Mouse (Mus musculus) intestine, embryonic 16.5 days (tissue): ENCODE data around the gene Ugt1a1. TPM values are rescaled to one million over a fixed set of nuclear protein-coding genes. Genes with fewer than 3 reads are reported as not detected.

ENCODE experiments used
- ATAC-seq: fragments of 200-750 bp; cut with Nextera tagmentation; 2 replicates; pipeline ENCODE4 v1.8.0; 2017; ENCODE audit warnings: moderate TSS enrichment, moderate library complexity
- H3K27ac ChIP-seq: fragments of 300-500 bp; sonication (generic); 2 replicates; pipeline ENCODE4 v1.5.1; 2014; ENCODE audit warnings: mild to moderate bottlenecking, low read length
- H3K27me3 ChIP-seq: fragments of 300-500 bp; sonication (generic); replicated peaks from 2 replicates; pipeline ENCODE4 v1.6.1; 2014; ENCODE audit warnings: low read length, control low read depth, mixed read lengths; ENCODE audit not compliant: control insufficient read depth, insufficient read depth
- H3K36me3 ChIP-seq: fragments of 300-500 bp; sonication (generic); 2 replicates; pipeline ENCODE4 v1.6.1; 2014; ENCODE audit warnings: low read length, control low read depth; ENCODE audit not compliant: control insufficient read depth, insufficient read depth
- H3K4me1 ChIP-seq: fragments of 300-500 bp; sonication (generic); 2 replicates; pipeline ENCODE4 v1.6.1; 2014; ENCODE audit warnings: low read length, control low read depth, mixed read lengths; ENCODE audit not compliant: control insufficient read depth, insufficient read depth
- H3K4me2 ChIP-seq: fragments of 300-500 bp; sonication (generic); 2 replicates; pipeline ENCODE4 v1.6.1; 2014; ENCODE audit warnings: low read depth, low read length, control low read depth
- H3K4me3 ChIP-seq: fragments of 300-500 bp; sonication (generic); 2 replicates; pipeline ENCODE4 v1.5.1; 2014; ENCODE audit warnings: mild to moderate bottlenecking, low read length
- H3K9ac ChIP-seq: fragments of 300-500 bp; sonication (generic); 2 replicates; pipeline ENCODE4 v1.6.1; 2014; ENCODE audit warnings: low read depth, low read length
- H3K9me3 ChIP-seq: fragments of 300-500 bp; sonication (generic); 2 replicates; pipeline ENCODE4 v1.6.1; 2016; ENCODE audit warnings: low read length, control low read depth; ENCODE audit not compliant: control insufficient read depth
- WGBS: fragments of 180-500 bp; shearing (Covaris S2); extraction: QIAGEN DNeasy Blood & Tissue Kit; methylation state at CpG from one replicate; pipeline ENCODE4 v1.1.7; 2014; 5-methylcytosine and 5-hydroxymethylcytosine counted together
- polyA plus RNA-seq: library from polyadenylated mRNA; unstranded; fragments of >200 nt; fragmentation: Nextera tagmentation; extraction: Ambion mirVana; gene quantifications from 2 replicates; pipeline ENCODE4 v1.2.1, GENCODE M21; 2015

The Ugt1a1 gene
- polyA plus RNA-seq, 1 experiment from 2014 or later = 55.9 TPM

DNA sequence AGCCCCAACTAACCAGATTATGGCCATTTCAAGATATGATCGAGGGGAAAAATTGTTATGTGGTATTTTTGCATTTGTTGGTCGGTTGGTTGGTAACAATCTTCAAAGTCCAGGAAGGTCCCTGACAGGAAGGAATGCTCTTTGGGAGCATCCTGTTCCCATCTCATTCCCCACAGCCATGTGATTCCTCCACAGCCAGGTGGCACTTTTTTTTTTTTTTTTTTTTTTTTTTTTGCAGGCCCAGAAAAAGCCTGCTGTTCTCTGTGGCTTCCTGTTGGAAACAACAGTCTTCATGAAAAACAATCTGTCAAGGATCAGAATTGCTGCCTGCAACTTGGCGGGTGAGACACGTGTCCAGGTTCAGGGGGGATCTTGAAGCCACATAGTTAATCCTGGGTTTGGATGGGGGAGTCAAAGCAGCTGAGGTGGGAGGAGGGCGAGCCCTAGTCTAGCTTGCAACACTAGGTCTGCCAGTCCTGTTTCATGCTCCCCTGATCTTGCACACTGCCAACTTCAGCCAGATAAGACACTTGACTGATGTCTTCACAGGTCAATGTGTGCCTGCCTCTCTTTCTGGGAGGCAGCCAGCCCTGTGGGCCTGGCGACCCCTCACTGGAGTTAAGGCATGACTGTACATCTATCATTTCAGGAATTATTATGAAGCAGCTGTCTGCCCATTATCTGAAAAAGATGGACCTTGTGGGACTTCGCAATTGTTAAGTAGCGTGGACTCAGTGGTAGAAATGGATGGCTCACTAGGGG is 47.3 kb downstream of the Ugt1a1 start:
- Histone ChIP-seq H3K36me3 (peaks cover 34% of the 10 kb centered on the region), H3K27ac (no peak overlapping the region)
- 0 out of 2 replicates have a peak, but pooled peaks have one; percentile 1 for ATAC-seq

GRCm38 (mm10) chr1:88259643-88260024 is 47.9 kb downstream of the Ugt1a1 start:
- 77% methylated on average over 4 of the region's 4 CpGs for WGBS
- Histone ChIP-seq H3K4me3 (no peak overlapping the region), H3K27me3 (no peaks in the 10 kb centered on the region), H3K4me2 (no peak overlapping the region), H3K9me3 (peaks cover 10% of the 10 kb centered on the region; the same call in 1 of the 2 replicates), H3K4me1 (0 out of 2 replicates have a peak, but pooled peaks cover 10% of the 10 kb centered on the region), H3K9ac (no peak overlapping the region), H3K36me3 (peaks cover 39% of the 10 kb centered on the region), H3K27ac (no peak overlapping the region)
- ATAC-seq = peak; percentile 11

More for the DNA sequence above, 47.3 kb downstream of the Ugt1a1 start:
- 72% methylated on average over 8 of the region's 8 CpGs for WGBS
- Histone ChIP-seq H3K4me2 (no peak overlapping the region), H3K9ac (no peak overlapping the region), H3K4me1 (0 out of 2 replicates have a peak, but pooled peaks cover 10% of the 10 kb centered on the region), H3K27me3 (no peaks in the 10 kb centered on the region), H3K9me3 (peaks cover 10% of the 10 kb centered on the region; the same call in 1 of the 2 replicates), H3K4me3 (no peak overlapping the region)

- peaks cover 44% of the 10 kb centered on the region for H3K36me3 ChIP-seq
- ATAC-seq = peak; percentile 66
- H3K27me3 ChIP-seq = no peaks in the 10 kb centered on the region
- H3K27ac ChIP-seq = no peak overlapping the region
- H3K4me2 ChIP-seq = no peak overlapping the region
- peaks cover 10% of the 10 kb centered on the region; the same call in 1 of the 2 replicates for H3K9me3 ChIP-seq
- H3K4me3 ChIP-seq = no peak overlapping the region
- whole genome bisulfite sequencing = 76% methylated on average over 6 of the region's 6 CpGs
- no peak overlapping the region for H3K9ac ChIP-seq
- H3K4me1 ChIP-seq = 0 out of 2 replicates have a peak, but pooled peaks cover 10% of the 10 kb centered on the region
Measured at GRCm38 (mm10) chr1:88260114-88260513, 48.4 kb downstream of the Ugt1a1 start.

DNA sequence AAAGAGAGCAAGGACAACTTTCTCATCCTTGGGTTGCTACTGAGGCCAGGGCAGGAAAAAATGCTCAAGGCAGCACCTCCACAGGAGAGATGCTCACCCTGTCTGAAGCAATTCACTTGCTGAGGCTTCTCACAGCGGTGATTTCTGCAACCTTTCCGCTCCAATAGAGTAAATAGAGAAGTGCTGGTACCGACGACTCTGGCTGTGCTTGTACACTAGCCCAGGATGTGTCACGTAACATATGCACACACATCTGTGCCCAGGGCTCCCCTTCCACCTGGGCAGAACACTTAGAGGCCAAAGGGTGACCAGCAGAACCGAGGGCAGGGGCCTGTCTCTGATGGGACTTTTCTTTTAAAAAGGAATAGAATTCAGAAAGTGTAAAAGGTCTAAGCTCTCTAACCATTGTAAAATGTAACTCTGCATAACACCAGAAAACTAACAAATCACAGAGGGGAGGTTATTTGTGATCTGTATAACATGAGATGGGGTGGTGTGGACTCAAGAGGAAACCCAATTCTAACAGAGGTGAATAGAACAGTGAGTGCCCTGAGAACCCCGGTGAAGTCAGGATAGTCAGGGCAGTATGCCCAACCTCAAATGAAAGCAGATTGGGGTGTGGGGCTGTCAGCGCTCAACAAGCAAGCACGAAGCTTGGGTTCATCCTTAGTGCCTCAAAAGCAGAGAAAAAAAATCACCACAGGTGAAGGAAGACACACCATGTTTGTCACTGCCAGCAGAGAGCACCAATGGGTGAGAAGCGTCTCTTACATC is 49.0 kb downstream of the Ugt1a1 start:
- H3K4me1 ChIP-seq = 0 out of 2 replicates have a peak, but pooled peaks cover 10% of the 10 kb centered on the region
- no peaks in the 10 kb centered on the region for H3K27me3 ChIP-seq
- no peak overlapping the region for H3K4me2 ChIP-seq
- H3K36me3 ChIP-seq = peaks cover 51% of the 10 kb centered on the region
- no peak overlapping the region for H3K4me3 ChIP-seq
- no peak overlapping the region for H3K9ac ChIP-seq
- peaks cover 6% of the 10 kb centered on the region; the same call in 1 of the 2 replicates for H3K9me3 ChIP-seq
- WGBS = 83% methylated on average over 10 of the region's 10 CpGs
- H3K27ac ChIP-seq = no peak overlapping the region
- ATAC-seq = peak; percentile 1; the same call in 1 of the 2 replicates

DNA sequence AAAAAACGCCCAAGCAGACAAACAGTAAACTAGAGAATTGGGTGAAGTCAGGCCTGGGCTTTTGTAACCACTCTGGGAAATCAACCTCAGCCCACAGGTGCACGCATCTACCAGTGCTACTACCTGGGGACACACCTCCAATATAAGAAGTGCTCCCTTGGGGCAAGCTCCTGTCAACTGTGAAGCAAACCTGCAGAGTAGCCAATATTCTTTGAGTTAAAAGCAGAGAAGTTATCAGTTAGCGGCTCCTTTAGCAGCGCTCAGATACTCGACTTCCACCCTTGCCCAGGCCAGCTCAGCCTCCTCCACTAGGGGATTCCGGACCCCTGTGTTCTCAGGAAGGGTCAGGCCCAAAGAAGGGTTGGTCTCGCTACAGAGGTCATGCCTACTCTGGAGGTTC is 49.9 kb downstream of the Ugt1a1 start:
- 85% methylated on average over 7 of the region's 7 CpGs for WGBS
- H3K9me3 ChIP-seq = no peaks in the 10 kb centered on the region
- ATAC-seq = peak; percentile 8; the same call in 1 of the 2 replicates
- peaks cover 60% of the 10 kb centered on the region for H3K36me3 ChIP-seq
- 0 out of 2 replicates have a peak, but pooled peaks cover 10% of the 10 kb centered on the region for H3K4me1 ChIP-seq
- H3K4me2 ChIP-seq = no peak overlapping the region
- no peaks in the 10 kb centered on the region for H3K27me3 ChIP-seq
- H3K4me3 ChIP-seq = no peak overlapping the region
- H3K27ac ChIP-seq = no peak overlapping the region
- no peak overlapping the region for H3K9ac ChIP-seq

- Histone ChIP-seq H3K27me3 (no peaks in the 10 kb centered on the region), H3K4me3 (no peak overlapping the region), H3K9ac (no peak overlapping the region), H3K4me2 (no peak overlapping the region), H3K9me3 (no peaks in the 10 kb centered on the region), H3K36me3 (peaks cover 66% of the 10 kb centered on the region), H3K27ac (no peak overlapping the region), H3K4me1 (0 out of 2 replicates have a peak, but pooled peaks cover 10% of the 10 kb centered on the region)
- peak; percentile 9; the same call in 1 of the 2 replicates for ATAC-seq
- WGBS = 75% methylated on average over 4 of the region's 4 CpGs
Measured at GRCm38 (mm10) chr1:88262255-88262654, 50.5 kb downstream of the Ugt1a1 start.

GRCm38 (mm10) chr1:88262961-88263360 is 51.2 kb downstream of the Ugt1a1 start:
- Histone ChIP-seq H3K36me3 (peaks cover 73% of the 10 kb centered on the region), H3K9ac (no peak overlapping the region), H3K4me3 (no peak overlapping the region), H3K9me3 (no peaks in the 10 kb centered on the region), H3K27me3 (no peaks in the 10 kb centered on the region), H3K4me1 (0 out of 2 replicates have a peak, but pooled peaks cover 10% of the 10 kb centered on the region), H3K4me2 (no peak overlapping the region), H3K27ac (no peak overlapping the region)
- no peak for ATAC-seq
- 76% methylated on average over 6 of the region's 6 CpGs for WGBS

GRCm38 (mm10) chr1:88263778-88264177 is 52.0 kb downstream of the Ugt1a1 start:
- Histone ChIP-seq H3K4me1 (0 out of 2 replicates have a peak, but pooled peaks cover 10% of the 10 kb centered on the region), H3K27me3 (no peaks in the 10 kb centered on the region)
- 91% methylated on average over 5 of the region's 5 CpGs for WGBS

DNA sequence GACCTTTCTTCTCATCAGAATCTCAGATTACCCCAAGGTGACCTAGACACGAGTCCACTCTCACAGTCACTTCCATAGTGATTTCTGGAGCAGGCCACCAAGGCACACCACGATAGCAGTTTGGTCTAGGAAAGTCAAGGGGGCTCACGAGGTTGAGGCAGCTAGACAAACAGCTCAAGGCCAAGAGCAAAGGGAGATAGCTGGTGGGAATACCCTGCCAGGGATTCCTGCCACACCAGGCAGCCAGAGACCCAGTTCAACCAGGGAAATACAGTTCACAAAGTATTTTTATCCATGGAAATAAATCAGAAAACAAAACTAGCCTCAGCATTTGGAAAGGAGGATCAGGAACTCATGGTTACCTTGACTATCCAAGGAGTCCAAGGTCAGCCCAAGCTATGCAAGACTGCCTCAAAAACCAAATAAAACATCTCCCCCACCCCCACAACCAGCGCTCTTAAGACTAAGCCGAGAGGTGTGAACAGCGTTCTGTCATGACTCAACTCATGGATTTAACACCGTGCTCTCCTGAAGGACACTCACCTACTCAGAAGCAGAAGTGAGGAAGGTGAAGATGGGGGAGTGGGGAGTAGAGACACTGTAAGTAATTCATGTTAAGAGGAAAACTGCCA is 52.6 kb downstream of the Ugt1a1 start:
- H3K9me3 ChIP-seq = no peaks in the 10 kb centered on the region
- no peak overlapping the region for H3K4me3 ChIP-seq
- ATAC-seq = no peak
- H3K4me2 ChIP-seq = no peak overlapping the region
- no peak overlapping the region for H3K27ac ChIP-seq
- H3K27me3 ChIP-seq = no peaks in the 10 kb centered on the region
- peaks cover 86% of the 10 kb centered on the region for H3K36me3 ChIP-seq
- 0 out of 2 replicates have a peak, but pooled peaks cover 10% of the 10 kb centered on the region for H3K4me1 ChIP-seq
- WGBS = 88% methylated on average over 7 of the region's 7 CpGs
- no peak overlapping the region for H3K9ac ChIP-seq

More at GRCm38 (mm10) chr1:88263778-88264177, 52.0 kb downstream of the Ugt1a1 start:
- no peak for ATAC-seq
- H3K4me3 ChIP-seq = no peak overlapping the region
- H3K4me2 ChIP-seq = no peak overlapping the region
- H3K36me3 ChIP-seq = peaks cover 81% of the 10 kb centered on the region
- no peak overlapping the region for H3K27ac ChIP-seq
- H3K9ac ChIP-seq = no peak overlapping the region
- no peaks in the 10 kb centered on the region for H3K9me3 ChIP-seq
